ENCODE assay signal across 8 mouse cellular contexts in the genomic region with DNA sequence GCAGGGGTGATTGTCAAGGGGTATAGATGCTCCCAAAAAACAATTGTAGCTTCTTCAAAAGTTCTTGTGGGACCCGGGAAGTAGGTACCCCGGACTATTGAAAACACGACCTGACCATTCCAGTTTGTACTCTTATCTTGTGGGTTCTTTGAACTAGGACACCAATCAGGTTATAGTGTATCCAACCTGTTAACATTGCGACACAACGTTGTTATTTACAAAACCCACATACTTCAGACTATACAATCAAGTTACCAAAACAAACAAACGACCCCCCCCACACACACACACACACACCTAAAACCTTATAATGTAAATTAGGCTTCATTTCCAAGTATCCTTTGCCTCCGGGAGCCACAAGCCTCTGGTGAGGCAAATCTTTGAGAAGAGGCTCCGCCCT. TPM values are rescaled to one million over a fixed set of nuclear protein-coding genes. Genes with fewer than 3 reads are reported as not detected.
DNase-seq lines count a peak whose midpoint lies in the region; ATAC-seq and TF ChIP-seq lines count a peak whose summit lies in the region.

No protein-coding gene starts in this region.

- no peaks in the 10 kb centered on the region for H3K9me3 ChIP-seq in heart, embryonic 10.5 days
- H3K9me3 ChIP-seq in ES-E14 (ENCODE audit: control insufficient read depth, insufficient read depth, low read depth, low read length): no peaks in the 10 kb centered on the region
- no peaks in the 10 kb centered on the region for H3K9me3 ChIP-seq in hindbrain, embryonic 11.5 days (ENCODE audit: control insufficient read depth, low read length)
- no peaks in the 10 kb centered on the region for H3K9me3 ChIP-seq in megakaryocyte, embryonic 14.5 days

- WGBS in heart, embryonic 10.5 days: 6% methylated on average over 8 of the region's 8 CpGs
- 6% methylated on average over 8 of the region's 8 CpGs for WGBS in hindbrain, embryonic 11.5 days

- H3K27ac ChIP-seq in heart, embryonic 10.5 days: peak overlapping the region; percentile 69; the same call in 1 of the 2 replicates
- H3K27ac ChIP-seq in ES-E14 (ENCODE audit: insufficient read depth, low read depth, low read length, poor library complexity, severe bottlenecking): no peak overlapping the region
- no peak overlapping the region for H3K27ac ChIP-seq in hindbrain, embryonic 11.5 days (ENCODE audit: low read depth, low read length)

- peaks cover 27% of the 10 kb centered on the region for H3K36me3 ChIP-seq in heart, embryonic 10.5 days
- H3K36me3 ChIP-seq in ES-E14 (ENCODE audit: control insufficient read depth, insufficient read depth, low read length, poor library complexity, severe bottlenecking): peaks cover 20% of the 10 kb centered on the region
- peaks cover 9% of the 10 kb centered on the region; the same call in 1 of the 2 replicates for H3K36me3 ChIP-seq in hindbrain, embryonic 11.5 days (ENCODE audit: control insufficient read depth, insufficient read depth, low read length)
- H3K36me3 ChIP-seq in megakaryocyte, embryonic 14.5 days (replicated peaks; ENCODE audit: low read length): peaks cover 33% of the 10 kb centered on the region

- H3K9ac ChIP-seq in ES-E14 (ENCODE audit: insufficient read depth, low read depth, low read length, poor library complexity, severe bottlenecking): no peak overlapping the region
- no peak overlapping the region for H3K9ac ChIP-seq in hindbrain, embryonic 11.5 days (ENCODE audit: low read depth, low read length)

- H3K4me3 ChIP-seq in heart, embryonic 10.5 days: peak overlapping the region; percentile 89
- peak overlapping the region; percentile 38 to 89; a peak in 3 of 4 replicates for H3K4me3 ChIP-seq in ES-E14 (ENCODE audit: insufficient read depth in 1 of 2, low read depth in 1 of 2, low read length in 2 of 2, poor library complexity in 1 of 2, severe bottlenecking in 1 of 2)
- H3K4me3 ChIP-seq in hindbrain, embryonic 11.5 days (ENCODE audit: low read depth, low read length): peak overlapping the region; percentile 81
- H3K4me3 ChIP-seq in megakaryocyte, embryonic 14.5 days (replicated peaks): peak overlapping the region; percentile 95

- H3K27me3 ChIP-seq in heart, embryonic 10.5 days (ENCODE audit: insufficient read depth, poor library complexity, severe bottlenecking): peaks cover 2% of the 10 kb centered on the region; the same call in 1 of the 2 replicates
- H3K27me3 ChIP-seq in hindbrain, embryonic 11.5 days (ENCODE audit: control insufficient read depth, insufficient read depth, low read length): no peaks in the 10 kb centered on the region
- H3K27me3 ChIP-seq in megakaryocyte, embryonic 14.5 days (replicated peaks): peaks cover 11% of the 10 kb centered on the region

- H3K4me2 ChIP-seq in hindbrain, embryonic 11.5 days (replicated peaks; ENCODE audit: low read depth, low read length): peak overlapping the region; percentile 32

- in situ Hi-C loops in ES-E14 (cut with MboI; ENCODE audit: low sequenced_read_pairs in 2 of 2, unreplicated experiment in 2 of 2): loop anchor here in 1 of 2 experiments (5.0 kb wide), 1 partner anchor 93 kb away; a partner anchor contains a TSS

- H3K4me1 ChIP-seq in heart, embryonic 10.5 days: peaks cover 19% of the 10 kb centered on the region
- peaks cover 0 to 7% of the 10 kb centered on the region in 2 experiments; a peak in 2 of 4 replicates for H3K4me1 ChIP-seq in ES-E14 (ENCODE audit: control insufficient read depth in 2 of 2, insufficient read depth in 2 of 2, low read length in 2 of 2, poor library complexity in 1 of 2)
- H3K4me1 ChIP-seq in hindbrain, embryonic 11.5 days (replicated peaks; ENCODE audit: control insufficient read depth, insufficient read depth, low read length): peaks cover 4% of the 10 kb centered on the region
- H3K4me1 ChIP-seq in megakaryocyte, embryonic 14.5 days: peaks cover 39% of the 10 kb centered on the region

- DNase-seq in heart, embryonic 10.5 days (ENCODE audit: low spot score): no peak
- no peak for DNase-seq in heart, postnatal 36 days
- no peak for DNase-seq in ES-E14 (ENCODE audit: low read depth, low spot score)
- no peak for DNase-seq in hindbrain, embryonic 11.5 days (ENCODE audit: low spot score)
- no peak for DNase-seq in adrenal gland, postnatal 10 days
- no peak for DNase-seq in left cerebral cortex, postnatal 10 days (ENCODE audit: extremely low spot score in 1 of 2, low spot score in 2 of 2)
- no peak for DNase-seq in MN1 (ENCODE audit: low spot score)

- peak; percentile 22; the same call in 1 of the 2 replicates for ATAC-seq in hindbrain, embryonic 11.5 days (ENCODE audit: low FRiP score)

- intact Hi-C loops in heart, postnatal 36 days (cut with DNase I): no loop called here
- intact Hi-C loops in left cerebral cortex, postnatal 10 days (cut with DNase I): no loop called here

TF ChIP-seq in ES-E14, 5 proteins besides CTCF, POLR2A, EP300 and RAD21:
- TF ChIP-seq MAFK (IDR thresholded peaks at IDR 0.05; ENCODE audit: insufficient read depth, low read depth, low read length) (no peak), HCFC1 (IDR thresholded peaks at IDR 0.05; ENCODE audit: borderline replicate concordance, insufficient read depth, low read length) (no peak), ZC3H11A (IDR thresholded peaks at IDR 0.05; ENCODE audit: borderline replicate concordance, low read depth, low read length) (no peak), ZNF384 (IDR thresholded peaks at IDR 0.05; ENCODE audit: low read depth, low read length) (no peak), CHD2 (IDR thresholded peaks at IDR 0.05; ENCODE audit: low read depth, low read length) (no peak)
TF ChIP-seq in ES-E14: peak in this region for 0.

RNA-seq across cellular contexts. Expression of a gene that starts 0.4 kb away (rescaled TPM):
- 825 and 969 TPM in 2 replicates for polyA plus RNA-seq in heart, embryonic 10.5 days (2016; fragmentation: Nextera tagmentation; extraction: Ambion mirVana)
- total RNA-seq in heart, postnatal 36 days (2021): 100 to 1,000 TPM; 230 to 233 TPM
- 506 and 612 TPM in 2 replicates for total RNA-seq in ES-E14 (2012; rRNA removed)
- 895 and 918 TPM in 2 replicates for polyA plus RNA-seq in hindbrain, embryonic 11.5 days (2014; fragmentation: Nextera tagmentation; extraction: Ambion mirVana)
- polyA plus RNA-seq in megakaryocyte, embryonic 14.5 days (2012; ENCODE audit: insufficient read depth, low replicate concordance): 79.0 and 226 TPM in 2 replicates
- 100 to 1,000 TPM; 276 to 295 TPM for total RNA-seq in adrenal gland, postnatal 10 days (2021)
- 100 to 1,000 TPM; 218 to 220 TPM for total RNA-seq in left cerebral cortex, postnatal 10 days (2021)

RNA-seq across cellular contexts. Expression of a gene that starts 5.8 kb away (rescaled TPM):
- polyA plus RNA-seq in heart, embryonic 10.5 days (2016; fragmentation: Nextera tagmentation; extraction: Ambion mirVana): 0.25 and 4.3 TPM in 2 replicates
- not detected for total RNA-seq in heart, postnatal 36 days (2021)
- total RNA-seq in ES-E14 (2012; rRNA removed): 0.42 and 0.54 TPM in 2 replicates
- 0.14 and 0.45 TPM in 2 replicates for polyA plus RNA-seq in hindbrain, embryonic 11.5 days (2014; fragmentation: Nextera tagmentation; extraction: Ambion mirVana)
- polyA plus RNA-seq in megakaryocyte, embryonic 14.5 days (2012; ENCODE audit: insufficient read depth, low replicate concordance): not detected in 2 replicates
- 1 to 10 TPM; 4.9 to 9.8 TPM for total RNA-seq in adrenal gland, postnatal 10 days (2021)
- total RNA-seq in left cerebral cortex, postnatal 10 days (2021): not detected

RNA-seq across cellular contexts. Expression of a gene that starts 8.0 kb away (rescaled TPM):
- not detected in 2 replicates for polyA plus RNA-seq in heart, embryonic 10.5 days (2016; fragmentation: Nextera tagmentation; extraction: Ambion mirVana)
- total RNA-seq in heart, postnatal 36 days (2021): not detected
- total RNA-seq in ES-E14 (2012; rRNA removed): not detected in 2 replicates
- polyA plus RNA-seq in hindbrain, embryonic 11.5 days (2014; fragmentation: Nextera tagmentation; extraction: Ambion mirVana): not detected in 2 replicates
- polyA plus RNA-seq in megakaryocyte, embryonic 14.5 days (2012; ENCODE audit: insufficient read depth, low replicate concordance): not detected in 2 replicates
- total RNA-seq in adrenal gland, postnatal 10 days (2021): not detected
- total RNA-seq in left cerebral cortex, postnatal 10 days (2021): not detected

RNA-seq across cellular contexts. Expression of a gene that starts 10.4 kb away (rescaled TPM):
- polyA plus RNA-seq in heart, embryonic 10.5 days (2016; fragmentation: Nextera tagmentation; extraction: Ambion mirVana): not detected in 2 replicates
- total RNA-seq in heart, postnatal 36 days (2021): not detected
- not detected in 2 replicates for total RNA-seq in ES-E14 (2012; rRNA removed)
- polyA plus RNA-seq in hindbrain, embryonic 11.5 days (2014; fragmentation: Nextera tagmentation; extraction: Ambion mirVana): 0.36 TPM in 1 of 2 replicates, not detected in the other
- polyA plus RNA-seq in megakaryocyte, embryonic 14.5 days (2012; ENCODE audit: insufficient read depth, low replicate concordance): not detected in 2 replicates
- total RNA-seq in adrenal gland, postnatal 10 days (2021): under 1 TPM; 0.42 to 0.48 TPM
- total RNA-seq in left cerebral cortex, postnatal 10 days (2021): not detected

RNA-seq across cellular contexts. Expression of a gene that starts 15.1 kb away (rescaled TPM):
- polyA plus RNA-seq in heart, embryonic 10.5 days (2016; fragmentation: Nextera tagmentation; extraction: Ambion mirVana): 9.4 TPM in 2 replicates
- total RNA-seq in heart, postnatal 36 days (2021): 1 to 10 TPM; 6.3 to 6.5 TPM
- total RNA-seq in ES-E14 (2012; rRNA removed): 4.4 and 6.3 TPM in 2 replicates
- polyA plus RNA-seq in hindbrain, embryonic 11.5 days (2014; fragmentation: Nextera tagmentation; extraction: Ambion mirVana): 2.5 and 2.9 TPM in 2 replicates
- polyA plus RNA-seq in megakaryocyte, embryonic 14.5 days (2012; ENCODE audit: insufficient read depth, low replicate concordance): 1.1 TPM in 1 of 2 replicates, not detected in the other
- 10 to 100 TPM in 1 of 2 experiments, 1 to 10 TPM in 1; 9.7 to 13.6 TPM for total RNA-seq in adrenal gland, postnatal 10 days (2021)
- 10 to 100 TPM; 21.4 to 24.5 TPM for total RNA-seq in left cerebral cortex, postnatal 10 days (2021)
